Mouse (Mus musculus): Measurements from ENCODE around the gene Gm21764. TPM values are rescaled to one million over a fixed set of nuclear protein-coding genes. Genes with fewer than 3 reads are reported as not detected.

Gene Gm21764
- not detected for polyA plus RNA-seq (2014; fragmentation: Illumina TruSeq; extraction: RNeasy Lipid Tissue Mini Kit (QIAGEN cat#74804); ENCODE audit: low read depth, low replicate concordance)

DNA sequence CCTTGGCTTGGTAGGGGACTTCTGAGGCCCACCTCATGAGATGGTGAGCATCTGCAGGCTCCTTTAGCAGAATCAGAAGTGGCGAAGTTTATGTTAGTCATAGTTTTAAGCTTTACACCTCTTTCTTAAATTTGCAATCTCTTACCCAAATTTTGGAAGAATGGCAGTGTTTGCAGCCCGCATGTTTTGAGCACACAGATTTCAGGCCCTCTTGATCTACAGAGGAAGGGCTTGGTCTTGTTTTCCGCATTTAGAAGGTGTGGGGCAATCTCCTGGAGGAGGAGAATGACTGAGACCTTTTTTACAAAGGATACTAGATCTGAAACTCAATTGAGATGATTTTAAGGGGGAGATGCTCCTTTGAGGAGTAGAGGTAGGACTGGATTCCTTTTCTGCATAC, at the start of gene Gm21764:
Gene Gm21764 (minus strand): TSS at position 101 of the 400 bp plus-strand sequence.

DNA sequence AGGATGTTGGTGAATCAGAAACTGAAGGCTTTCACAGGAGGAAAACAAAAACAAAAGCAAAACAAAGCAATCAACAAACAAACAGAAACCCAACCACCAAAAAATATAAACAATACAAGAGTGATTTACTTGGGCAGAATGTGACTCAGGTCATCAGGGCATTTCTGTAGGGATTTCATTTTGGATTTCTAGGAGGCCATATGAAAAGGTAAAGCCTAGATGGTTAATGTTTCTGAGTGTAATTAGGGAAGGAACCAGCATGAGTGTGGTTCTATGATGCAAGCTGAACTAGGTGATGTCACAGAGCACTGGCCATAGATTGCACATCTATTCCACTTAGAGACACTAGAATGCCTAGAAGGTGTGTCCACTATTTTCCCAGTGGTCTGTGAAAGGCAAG, 27.2 kb upstream of the Gm21764 start, which contains the start of gene Ssty1:
Gene Ssty1 (plus strand): TSS at position 301 of the 400 bp plus-strand sequence.

Other genes with a start within 250 kb of the Gm21764 start
- not detected for gene Gm21904, start 215.5 kb downstream of the Gm21764 start, polyA plus RNA-seq (2014; fragmentation: Illumina TruSeq; extraction: RNeasy Lipid Tissue Mini Kit (QIAGEN cat#74804); ENCODE audit: low read depth, low replicate concordance)
- not detected for gene Gm20772, start 187.1 kb downstream of the Gm21764 start, polyA plus RNA-seq (2014; fragmentation: Illumina TruSeq; extraction: RNeasy Lipid Tissue Mini Kit (QIAGEN cat#74804); ENCODE audit: low read depth, low replicate concordance)
- not detected for gene Gm20831, start 187.1 kb downstream of the Gm21764 start, polyA plus RNA-seq (2014; fragmentation: Illumina TruSeq; extraction: RNeasy Lipid Tissue Mini Kit (QIAGEN cat#74804); ENCODE audit: low read depth, low replicate concordance)
- gene Srsy, start 124.5 kb downstream of the Gm21764 start, polyA plus RNA-seq (2014; fragmentation: Illumina TruSeq; extraction: RNeasy Lipid Tissue Mini Kit (QIAGEN cat#74804); ENCODE audit: low read depth, low replicate concordance), result not detected
- not detected for gene Ssty1, start 27.3 kb upstream of the Gm21764 start, polyA plus RNA-seq (2014; fragmentation: Illumina TruSeq; extraction: RNeasy Lipid Tissue Mini Kit (QIAGEN cat#74804); ENCODE audit: low read depth, low replicate concordance)